Mouse (Mus musculus) skeletal muscle tissue, adult 2 months (tissue): ENCODE measurements around the gene Ttll8.

Experiments
- DNase-seq: peaks from one replicate; pipeline ENCODE4 v3.0.0-alpha.2; 2012; ENCODE audit warnings: low read depth, low spot score

The Ttll8 gene

DNA sequence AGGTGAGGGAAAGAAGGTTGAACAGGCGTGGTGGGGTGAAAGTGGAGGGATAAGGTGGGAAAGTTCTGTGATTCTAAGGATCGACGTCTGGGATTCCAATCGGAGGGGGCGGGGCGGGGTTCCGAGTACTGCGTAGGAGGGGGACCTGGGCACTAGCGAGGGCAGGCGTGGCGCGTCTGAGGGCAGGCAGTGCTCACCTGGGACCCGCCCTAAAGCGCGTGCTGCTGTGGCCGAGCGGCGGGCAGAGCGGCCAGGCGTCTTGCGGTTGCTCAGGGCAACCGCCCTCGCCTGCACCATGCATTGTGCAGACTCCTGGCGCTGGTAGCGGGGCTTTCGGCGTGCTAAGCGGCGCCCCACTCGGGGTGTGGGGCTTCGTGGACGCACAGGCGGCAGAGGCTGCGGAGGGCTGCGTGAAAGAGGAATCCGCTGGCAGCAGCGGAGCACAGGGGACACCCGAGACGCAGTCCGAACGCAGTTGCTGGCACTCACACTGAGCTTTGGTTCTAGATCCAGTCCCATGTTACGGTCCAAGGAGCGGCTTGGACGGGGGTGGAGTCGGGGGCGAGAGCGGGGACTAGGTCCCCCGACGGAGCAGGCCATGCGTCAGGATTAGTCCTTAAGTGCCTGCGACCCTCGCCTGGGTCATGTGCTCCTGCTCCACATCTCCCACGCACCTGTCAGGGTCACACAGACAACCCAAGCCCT, at the start of gene Ttll8:
Gene Ttll8 (minus strand): TSS at position 51 of the 705 bp plus-strand sequence.
- DNase-seq: no peak

DNA sequence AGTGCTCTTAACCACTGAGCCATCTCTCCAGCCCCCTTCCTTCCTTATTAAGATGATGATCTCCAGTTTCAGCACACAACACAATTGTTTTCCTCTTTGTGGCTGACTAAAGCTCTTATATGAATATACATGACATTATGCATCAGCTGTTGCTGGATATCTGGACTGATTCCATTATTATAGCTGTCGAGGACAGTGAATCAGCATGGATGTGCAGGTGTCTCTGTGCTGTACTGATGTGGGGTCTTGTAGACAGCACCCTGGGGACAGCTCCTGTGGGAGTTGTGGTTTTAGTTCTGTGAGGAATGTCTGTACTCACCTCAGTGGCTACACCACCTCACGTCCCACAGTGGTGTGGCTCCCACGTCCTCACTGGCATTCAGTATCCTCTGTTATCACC, 47.0 kb upstream of the Ttll8 start:
- no peak for DNase-seq

DNA sequence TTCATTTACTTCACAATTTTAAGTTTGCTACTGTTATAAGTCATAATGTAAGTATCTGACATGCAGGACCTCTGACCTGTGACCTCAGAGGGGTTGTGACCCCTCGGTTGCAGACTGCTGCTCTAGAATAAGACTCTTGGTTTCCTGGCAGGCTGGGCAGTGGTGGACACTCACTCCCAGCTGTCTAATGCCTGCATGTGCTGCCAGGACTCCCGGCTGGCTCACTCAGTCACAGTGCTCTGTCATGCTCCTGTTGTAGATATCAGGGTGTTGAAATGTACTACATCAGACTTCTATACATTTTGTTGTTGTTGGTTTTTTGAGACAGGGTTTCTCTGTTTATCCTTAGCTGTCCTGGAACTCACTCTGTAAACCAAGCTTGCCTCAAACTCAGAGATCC, 46.1 kb upstream of the Ttll8 start:
- DNase-seq: no peak

DNA sequence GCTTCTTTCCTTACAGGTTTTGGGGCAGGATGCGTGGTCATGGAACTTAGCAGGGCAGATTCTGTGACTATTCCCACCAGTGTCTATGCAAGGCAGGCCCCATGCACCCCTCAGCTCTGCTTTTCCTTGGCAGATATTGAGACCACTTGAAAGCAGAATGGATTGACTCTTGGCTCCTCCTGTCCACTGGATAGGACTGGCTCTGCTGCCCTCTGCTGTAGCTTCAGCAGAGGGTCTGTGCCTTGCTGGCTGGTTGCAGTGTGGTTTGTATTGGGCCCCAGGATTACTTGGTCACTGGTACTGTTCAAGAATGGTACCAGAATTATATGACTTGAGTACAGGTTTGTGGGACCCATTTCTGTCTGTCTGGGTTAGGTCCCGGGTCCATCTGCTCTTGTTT, 44.9 kb upstream of the Ttll8 start:
- no peak for DNase-seq

DNA sequence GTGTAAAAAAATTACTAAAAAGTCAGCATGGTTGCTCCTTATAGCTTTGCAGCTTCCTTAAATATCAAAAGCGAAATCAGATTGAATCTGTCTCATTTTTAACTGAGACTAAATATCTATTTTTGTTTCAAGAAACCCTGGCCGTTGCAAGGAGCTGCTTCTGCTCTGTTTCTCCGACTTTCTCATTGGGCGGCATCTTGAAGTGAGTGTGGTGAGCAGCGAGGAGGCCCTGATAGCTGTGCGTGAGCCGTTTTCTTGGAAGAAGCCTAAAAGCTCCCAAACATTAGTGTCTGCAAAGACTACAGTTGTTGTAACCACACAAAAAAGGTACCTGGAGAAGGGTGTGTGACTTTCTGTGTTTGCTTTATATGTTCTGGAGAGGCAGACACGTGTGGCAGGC, 44.4 kb upstream of the Ttll8 start:
- no peak for DNase-seq

DNA sequence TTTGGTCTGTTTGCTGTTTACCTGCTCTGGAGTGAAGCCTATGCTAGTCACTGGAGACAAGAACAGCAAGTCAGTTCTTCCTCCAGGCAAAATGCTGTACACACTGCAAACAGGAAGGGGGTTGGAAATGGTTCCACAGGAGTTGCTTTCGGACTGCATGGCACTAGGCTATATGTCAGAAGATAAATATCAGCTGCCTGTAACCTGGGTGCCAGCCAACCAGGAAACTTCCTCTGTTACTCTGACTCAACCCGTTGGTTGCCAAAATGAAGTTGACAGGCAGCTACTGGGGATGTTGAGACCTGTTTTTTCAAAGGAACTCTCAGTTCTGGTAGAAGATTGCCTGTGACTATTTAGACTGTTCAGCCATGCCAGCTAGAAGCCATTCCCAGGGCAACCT, 35.0 kb upstream of the Ttll8 start:
- no peak for DNase-seq

DNA sequence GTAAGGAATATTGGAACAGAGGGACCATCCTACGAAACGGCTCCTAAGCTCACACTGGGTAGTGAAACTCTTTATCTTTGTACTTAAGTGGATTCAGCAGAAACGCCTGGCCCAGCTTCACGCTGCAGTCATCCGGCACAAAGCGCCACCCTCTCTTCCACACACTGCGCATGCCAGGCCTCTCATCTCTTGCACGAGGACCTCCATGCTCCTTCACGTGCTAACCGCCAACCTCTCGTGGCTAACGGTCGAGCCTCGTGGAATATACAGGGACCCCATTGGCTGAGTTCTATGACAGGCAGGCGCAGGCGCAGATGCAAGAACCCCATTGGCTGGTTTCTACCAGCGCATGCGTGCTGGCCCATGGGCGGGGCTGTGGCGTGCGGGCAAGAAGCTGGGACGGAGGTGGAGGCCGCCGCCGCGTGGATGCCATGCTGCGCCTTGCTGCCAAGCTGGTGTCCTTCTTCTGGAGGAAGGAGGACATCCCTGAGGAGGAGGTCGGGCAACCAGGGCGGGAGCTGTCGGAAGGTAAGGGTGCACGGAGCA, 28.4 kb upstream of the Ttll8 start, which contains the start of gene Mov10l1:
Gene Mov10l1 (plus strand): TSS at position 376 of the 546 bp plus-strand sequence.
- DNase-seq: no peak

DNA sequence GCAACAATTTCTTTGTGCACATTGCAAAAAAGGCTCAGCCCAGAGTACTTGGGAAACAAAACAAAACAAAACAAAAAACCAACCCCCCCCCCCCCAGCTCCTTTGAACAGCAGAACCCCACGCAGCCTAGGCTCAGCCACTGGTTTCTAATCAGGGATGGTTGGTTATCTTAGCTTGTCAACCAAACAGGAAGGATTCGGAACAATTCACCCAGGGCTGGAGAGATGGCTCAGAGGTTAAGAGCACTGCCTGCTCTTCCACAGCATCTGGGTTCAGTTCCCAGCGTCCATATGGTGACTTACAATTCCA, 24.9 kb upstream of the Ttll8 start:
- no peak for DNase-seq

DNA sequence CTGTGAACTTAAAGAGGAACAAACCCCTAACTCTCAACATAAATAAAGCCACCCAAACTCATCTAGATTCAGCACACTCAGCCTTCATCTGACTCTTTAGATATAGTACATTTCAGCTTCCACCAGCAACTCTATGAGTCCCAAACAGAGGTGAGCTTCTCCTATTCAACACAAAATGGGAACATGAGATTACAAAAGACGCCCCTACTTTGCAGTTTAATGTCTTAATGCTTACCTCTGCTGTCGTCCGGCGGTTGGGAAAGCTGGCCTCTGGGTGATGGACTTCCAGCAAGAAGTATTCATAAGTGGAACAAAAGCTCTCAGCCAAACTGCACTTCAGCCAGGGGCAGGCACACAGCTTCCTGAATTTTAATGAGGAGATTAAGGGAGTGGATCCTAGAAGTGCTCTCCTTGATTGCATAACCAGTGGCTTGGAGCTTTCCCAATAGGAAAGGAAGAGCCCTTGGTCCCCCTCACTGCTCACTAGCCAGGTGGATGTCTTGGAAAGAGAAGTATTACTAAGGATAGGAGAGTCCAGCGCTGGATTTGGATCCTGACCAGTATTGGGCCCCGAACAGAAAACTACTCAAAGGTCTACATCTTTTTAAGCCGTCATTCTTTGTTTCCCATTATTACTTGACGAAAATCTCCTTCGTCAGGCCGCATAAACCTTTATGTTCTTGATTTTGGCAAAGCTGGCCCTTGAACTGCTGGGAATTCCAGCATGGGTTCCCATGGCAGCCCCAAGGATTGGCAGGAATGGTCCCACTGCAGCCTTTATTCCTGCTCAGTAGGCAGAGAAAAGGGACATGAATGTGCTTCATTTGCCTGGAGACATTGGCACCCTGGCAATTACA, 24.3 kb upstream of the Ttll8 start, which contains the start of gene Mlc1:
Gene Mlc1 (minus strand): TSS at position 727 of the 857 bp plus-strand sequence.
- DNase-seq: no peak

DNA sequence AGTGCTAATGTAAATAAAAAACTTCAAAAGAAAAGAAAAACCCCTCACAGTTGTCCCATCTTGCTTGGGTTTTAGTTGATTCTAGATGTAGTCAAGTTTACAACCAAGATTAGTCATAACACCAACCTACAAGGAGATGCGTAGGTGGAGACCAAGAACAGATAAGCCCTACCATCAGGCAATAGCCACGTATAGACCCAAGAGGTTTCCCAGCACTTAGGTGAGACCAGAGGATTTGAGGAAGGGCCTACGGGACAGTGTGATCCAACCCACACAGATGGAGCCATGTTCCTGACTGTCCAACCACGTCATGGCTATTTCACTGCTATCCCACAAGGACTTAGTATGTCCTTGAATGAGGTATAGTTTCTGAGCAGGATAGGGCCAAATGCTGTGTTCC, 18.1 kb upstream of the Ttll8 start:
- DNase-seq: no peak

DNA sequence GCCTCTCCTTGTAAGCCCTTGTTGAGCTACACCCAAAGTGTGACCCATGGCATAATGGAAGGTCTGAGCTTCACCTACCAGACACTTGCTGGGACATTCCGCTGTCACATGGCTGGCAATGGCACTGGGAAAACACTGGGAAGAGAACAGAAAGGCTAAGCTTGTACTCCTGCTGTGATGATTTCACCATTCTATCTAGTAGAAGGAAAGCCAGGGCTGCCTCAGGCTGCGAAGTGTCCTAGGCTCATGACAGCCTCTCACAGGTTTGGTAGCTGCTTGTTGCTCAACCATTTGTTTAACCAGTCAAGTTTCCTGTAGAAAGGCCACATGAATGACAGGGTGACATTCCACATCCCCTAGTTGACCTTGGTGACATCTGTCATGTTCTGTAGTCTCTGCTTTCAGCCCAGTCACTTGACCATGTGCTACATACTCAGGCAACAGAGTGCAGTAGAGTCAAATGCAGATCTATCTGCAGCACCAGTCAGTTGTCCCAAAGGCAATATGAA, 9.9 kb upstream of the Ttll8 start:
- no peak for DNase-seq

DNA sequence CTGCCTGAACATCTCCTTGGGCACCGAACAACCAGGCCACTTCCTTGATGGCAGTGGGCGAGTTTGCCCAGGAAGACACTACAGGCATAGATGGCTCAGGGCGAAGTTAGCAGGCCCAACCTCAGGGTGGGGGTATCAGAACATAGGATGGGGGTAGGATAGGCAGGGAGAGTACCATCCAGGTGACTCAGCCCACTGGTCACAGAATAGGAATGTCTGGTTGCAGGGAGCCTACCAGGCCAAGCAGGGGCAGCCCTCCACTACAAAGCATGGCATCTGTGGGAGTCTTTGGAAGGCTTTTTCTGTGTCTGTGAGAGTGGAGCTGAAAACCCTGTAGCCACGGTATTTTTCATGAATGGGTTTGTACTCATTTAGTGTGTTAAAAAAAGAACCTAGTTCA, 3.3 kb upstream of the Ttll8 start:
- no peak for DNase-seq

DNA sequence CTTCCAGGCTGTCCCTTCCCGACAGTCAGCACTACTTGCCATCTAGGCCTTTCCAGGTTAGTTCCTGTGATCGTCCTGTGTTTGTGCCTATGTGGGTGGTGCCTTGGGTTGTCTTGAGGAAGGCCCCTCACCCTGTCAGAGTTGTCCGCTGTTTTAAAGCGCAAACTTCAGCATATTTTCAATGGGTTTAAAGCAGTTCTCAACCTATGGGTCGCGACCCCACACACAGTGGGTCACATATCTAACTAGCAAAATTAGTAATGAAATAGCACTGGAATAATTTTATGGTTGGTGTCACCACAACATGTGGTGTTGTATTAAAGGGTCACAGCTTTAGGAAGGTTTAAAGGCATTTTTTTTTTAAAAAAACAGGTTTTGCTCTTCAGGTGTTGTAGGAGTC, 1.1 kb upstream of the Ttll8 start:
- DNase-seq: no peak

DNA sequence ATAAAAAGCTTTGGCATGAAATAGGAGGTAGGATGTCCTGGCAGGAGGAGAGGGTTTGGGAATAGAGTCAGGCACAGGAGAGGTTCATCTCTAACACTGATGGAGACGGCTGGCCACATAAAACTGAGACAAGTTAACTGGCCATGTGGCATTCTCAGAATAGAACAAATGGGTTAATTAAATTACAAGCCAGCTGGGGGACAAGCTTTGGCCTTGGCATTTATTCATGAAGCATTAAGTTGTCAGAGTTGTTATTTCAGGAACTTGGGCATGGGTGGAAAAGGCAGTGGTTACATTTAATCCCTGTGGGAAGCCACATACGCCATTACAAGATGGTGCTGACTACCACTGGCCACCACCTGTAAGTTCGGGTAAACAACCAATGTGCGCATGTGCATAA, 3.0 kb downstream of the Ttll8 start:
- DNase-seq: no peak

DNA sequence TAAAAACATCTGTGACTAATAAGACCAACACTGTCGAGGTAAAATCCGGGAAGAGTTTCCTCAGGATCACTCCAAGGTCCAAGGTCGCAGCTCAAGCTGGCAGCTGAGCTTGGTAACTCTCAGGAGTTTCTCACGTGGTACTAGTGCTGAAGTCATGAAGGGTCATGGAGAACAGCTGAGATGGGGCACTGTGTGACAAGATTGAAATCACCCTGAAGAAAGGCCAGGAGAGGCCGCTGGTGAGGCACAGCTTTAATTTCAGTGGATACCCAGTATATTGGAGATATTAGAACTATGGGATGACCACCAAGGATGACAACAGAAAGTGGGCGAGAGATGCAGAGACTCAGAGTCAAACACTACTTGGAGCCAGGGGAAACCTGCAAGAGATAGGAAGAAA, 7.4 kb downstream of the Ttll8 start:
- DNase-seq: no peak

DNA sequence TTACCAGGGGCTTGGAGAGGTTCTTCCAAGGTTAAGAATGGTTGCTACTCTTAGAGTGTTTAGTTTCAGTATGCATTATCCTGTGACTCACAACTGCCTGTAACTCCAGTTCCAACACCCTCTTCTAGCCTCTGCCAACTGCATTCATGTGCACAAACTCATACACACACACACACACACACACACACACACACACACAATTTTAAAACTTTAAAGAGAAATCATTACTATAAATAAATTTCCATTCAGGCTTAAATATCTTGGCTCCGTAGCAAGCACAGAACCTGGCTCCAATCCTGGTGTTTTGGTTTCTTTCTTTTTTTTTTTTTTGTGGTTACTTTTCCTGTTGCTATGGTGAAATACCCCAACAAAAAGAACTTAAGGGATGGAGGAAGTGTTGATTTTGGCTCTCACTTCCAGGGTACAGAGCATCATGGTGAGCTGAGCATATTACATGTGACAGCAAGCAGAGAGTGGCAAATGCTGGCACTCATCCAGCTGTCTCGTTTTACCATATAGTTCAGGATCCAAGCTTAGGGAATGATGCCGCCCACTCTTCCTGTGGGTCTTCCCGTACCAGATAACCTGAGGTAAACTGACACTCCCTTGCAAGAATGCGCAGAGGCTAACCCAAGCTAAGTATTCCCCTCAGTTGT, 10.2 kb downstream of the Ttll8 start:
- no peak for DNase-seq

DNA sequence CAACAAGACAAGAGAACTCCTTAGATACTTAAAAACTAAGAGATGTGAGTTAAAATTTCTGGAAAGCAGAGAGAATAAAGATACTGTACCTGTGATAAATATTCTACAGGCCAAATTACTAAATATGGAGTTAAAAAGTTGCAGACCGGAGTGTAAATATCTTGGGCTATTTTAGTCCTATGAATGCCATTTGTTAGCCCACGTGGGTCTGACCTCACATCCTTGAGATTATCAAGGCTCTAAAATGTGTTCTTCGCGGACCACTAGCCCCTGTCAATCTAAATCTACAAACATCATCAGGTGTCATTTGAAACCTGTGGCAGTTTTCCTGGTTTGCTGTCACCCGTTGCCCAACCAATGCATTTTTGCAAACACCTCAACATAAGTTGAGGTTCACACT, 11.4 kb downstream of the Ttll8 start:
- no peak for DNase-seq

DNA sequence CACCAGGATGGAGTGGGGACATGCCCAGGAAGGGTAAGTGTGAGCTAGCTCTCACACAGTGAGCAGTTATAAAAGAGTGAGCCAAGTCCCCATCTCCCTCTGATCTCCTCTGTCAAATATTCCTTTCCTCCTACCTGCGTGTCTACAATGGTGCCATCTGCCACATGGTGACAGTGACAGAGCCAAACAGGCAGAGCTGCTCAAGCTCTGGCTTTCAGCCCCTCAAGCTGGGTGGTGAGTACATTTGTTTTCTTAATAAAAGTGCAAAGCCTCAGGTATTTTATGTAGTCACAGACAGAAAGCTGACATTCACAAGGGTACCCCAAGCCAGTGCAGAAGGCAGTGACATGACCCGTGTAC, 16.9 kb downstream of the Ttll8 start:
- no peak for DNase-seq

DNA sequence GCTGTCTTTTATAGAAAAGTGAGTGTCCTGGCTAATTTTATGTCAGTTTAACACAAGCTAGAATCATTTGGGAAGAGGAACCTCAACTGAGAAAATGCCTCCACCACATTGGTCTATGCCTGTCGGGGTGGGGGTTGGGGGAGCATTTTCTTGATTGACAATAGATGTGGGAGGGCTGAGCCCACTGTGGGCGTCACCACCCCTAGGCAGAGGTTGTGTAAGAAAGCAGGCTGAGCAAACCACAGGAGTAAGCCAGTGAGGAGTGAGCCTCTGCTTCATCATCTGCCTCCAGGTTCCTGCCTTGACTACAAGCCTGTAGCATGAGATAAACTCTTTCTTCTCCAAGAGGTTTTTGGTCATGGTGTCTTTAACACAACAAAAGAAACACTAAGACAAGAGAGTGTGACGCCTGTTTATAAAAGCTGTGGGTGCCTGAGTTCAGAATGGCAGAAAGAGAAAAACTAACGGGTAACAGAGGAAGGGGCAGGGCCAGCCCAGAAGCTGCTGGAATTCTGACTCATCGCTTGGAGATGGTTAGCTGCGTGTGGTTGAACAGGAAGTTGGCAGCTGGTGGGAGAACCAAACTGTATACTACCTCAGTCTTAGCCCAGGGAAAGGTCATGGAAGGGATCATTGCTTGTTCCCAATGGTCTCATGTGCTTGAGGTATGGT, 17.5 kb downstream of the Ttll8 start:
- DNase-seq: no peak

DNA sequence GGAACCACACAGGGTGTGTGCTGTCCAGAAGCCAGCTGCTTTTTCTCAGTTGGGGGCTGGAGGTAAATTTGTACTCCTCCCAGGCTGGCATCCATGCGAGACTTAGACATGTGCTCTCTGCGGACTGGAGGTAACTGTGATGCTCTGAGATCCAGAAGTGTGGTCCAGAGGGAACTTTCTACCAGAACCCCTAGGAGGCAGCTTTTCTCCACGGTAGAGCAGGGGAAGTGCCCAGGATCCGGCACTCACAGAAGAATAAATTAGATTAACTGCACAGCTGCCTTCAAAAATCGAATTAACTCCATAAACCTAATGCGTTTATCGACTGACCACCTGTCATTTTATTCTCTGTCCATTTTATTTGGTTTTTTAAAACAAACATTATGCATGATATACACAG, 20.1 kb downstream of the Ttll8 start:
- DNase-seq: no peak

DNA sequence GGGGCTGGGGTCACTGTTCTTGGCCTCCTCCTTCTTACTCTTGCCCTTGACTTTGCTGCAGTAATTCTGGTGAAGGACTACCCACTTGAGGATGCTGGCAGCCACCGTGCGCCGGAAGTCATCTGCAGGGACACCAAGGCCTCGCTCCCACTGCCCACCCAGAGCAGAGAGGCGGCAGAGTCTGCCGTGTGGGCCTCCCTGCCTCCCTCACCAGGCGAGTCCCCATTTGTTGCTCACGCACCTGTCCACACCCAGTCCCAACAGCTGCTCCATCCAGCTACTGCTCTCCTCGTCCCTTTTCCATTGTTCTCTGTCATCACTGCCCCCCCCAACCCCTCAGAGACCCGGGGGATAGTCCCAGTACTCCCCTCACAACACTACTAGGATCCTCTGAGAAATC, 21.6 kb downstream of the Ttll8 start:
- DNase-seq: no peak

DNA sequence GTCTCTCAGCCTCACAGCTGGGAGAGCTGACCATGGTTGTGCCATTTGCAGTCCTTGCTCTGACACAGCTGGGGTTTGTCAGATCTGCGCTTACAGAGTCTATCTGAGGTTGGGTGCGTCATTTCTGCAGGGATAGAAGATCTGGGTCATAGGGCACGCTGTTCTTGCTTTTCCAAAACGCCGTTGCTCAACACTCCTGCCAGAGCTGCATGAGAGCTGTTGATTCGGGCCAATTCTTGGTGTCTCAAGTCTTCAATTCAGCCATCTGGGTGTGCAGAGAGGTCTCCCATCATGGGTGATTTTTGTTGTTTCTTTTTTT, 32.3 kb downstream of the Ttll8 start:
- DNase-seq: peak; percentile 15
